8 mouse cellular contexts compared by ENCODE assay signal in genomic region chr2:174760479-174761121, GRCm38 (mm10). TPM values are rescaled to one million over a fixed set of nuclear protein-coding genes. Genes with fewer than 3 reads are reported as not detected.
DNase-seq lines count a peak whose midpoint lies in the region; ATAC-seq and TF ChIP-seq lines count a peak whose summit lies in the region.

Gene Edn3 (plus strand): TSS chr2:174760619.

- no peak for TF ChIP-seq EP300 in ES-Bruce4 (IDR thresholded peaks at IDR 0.05; ENCODE audit: insufficient read depth, low read depth, low read length)

- peak in 1 of 2 experiments; percentile 6 for DNase-seq in adrenal gland, adult 18-20 months (ENCODE audit: low spot score in 2 of 2)
- DNase-seq in forebrain, postnatal 0 days, result no peak
- peak; percentile 56 to 70 for DNase-seq in kidney, postnatal 4 days
- DNase-seq in mesoderm, embryonic 11.5 days (ENCODE audit: low read depth, low spot score), result peak; percentile 33
- DNase-seq in natural killer cell, adult 2 months (ENCODE audit: low spot score in 2 of 2), result no peak
- DNase-seq in thymus, postnatal 25 days, result no peak
- DNase-seq in frontal cortex, postnatal 14 days (ENCODE audit: low spot score in 2 of 2), result no peak

- no peak for ATAC-seq in forebrain, postnatal 0 days

- TF ChIP-seq POLR2A in ES-Bruce4 (IDR thresholded peaks at IDR 0.05; ENCODE audit: insufficient read depth, low read length), result no peak

- 2% methylated on average over 48 of the region's 48 CpGs for WGBS in forebrain, postnatal 0 days

- peak within 1 kb of the TSS; percentile 55 for H3K9ac ChIP-seq in ES-Bruce4 (ENCODE audit: low read depth, poor library complexity, severe bottlenecking)
- H3K9ac ChIP-seq in forebrain, postnatal 0 days, result no peak within 1 kb of the TSS

- H3K9me3 ChIP-seq in ES-Bruce4 (replicated peaks; ENCODE audit: control insufficient read depth, insufficient read depth, low read length, poor library complexity, severe bottlenecking), result no peaks in the 10 kb centered on the region
- H3K9me3 ChIP-seq in forebrain, postnatal 0 days (ENCODE audit: low read length), result no peaks in the 10 kb centered on the region

- no peaks in the 10 kb centered on the region for H3K4me1 ChIP-seq in ES-Bruce4 (ENCODE audit: control insufficient read depth, insufficient read depth, low read length)
- H3K4me1 ChIP-seq in forebrain, postnatal 0 days (ENCODE audit: insufficient read depth), result no peaks in the 10 kb centered on the region

- peak within 1 kb of the TSS; percentile 73 for H3K4me3 ChIP-seq in ES-Bruce4 (ENCODE audit: low read depth, low read length)
- peak within 1 kb of the TSS; percentile 25 for H3K4me3 ChIP-seq in forebrain, postnatal 0 days (ENCODE audit: low read depth, low read length)

- H3K27me3 ChIP-seq in ES-Bruce4 (ENCODE audit: control insufficient read depth, insufficient read depth, low read length, poor library complexity, severe bottlenecking), result no peaks in the 10 kb centered on the region
- peaks cover 12% of the 10 kb centered on the region for H3K27me3 ChIP-seq in forebrain, postnatal 0 days (ENCODE audit: insufficient read depth, low read length)

- no peak within 1 kb of the TSS for H3K27ac ChIP-seq in ES-Bruce4 (ENCODE audit: insufficient read depth, low read length)
- H3K27ac ChIP-seq in forebrain, postnatal 0 days (ENCODE audit: low read depth, low read length), result no peak within 1 kb of the TSS

- no peaks in the 10 kb centered on the region for H3K36me3 ChIP-seq in ES-Bruce4 (ENCODE audit: control insufficient read depth, insufficient read depth, low read length, poor library complexity, severe bottlenecking)
- H3K36me3 ChIP-seq in forebrain, postnatal 0 days (ENCODE audit: insufficient read depth), result no peaks in the 10 kb centered on the region

- peak within 1 kb of the TSS; percentile 54 for H3K4me2 ChIP-seq in forebrain, postnatal 0 days (ENCODE audit: low read depth)

- no peak for TF ChIP-seq CTCF in ES-Bruce4 (IDR thresholded peaks at IDR 0.05; ENCODE audit: low read depth, low read length)
- TF ChIP-seq CTCF in forebrain, postnatal 0 days (IDR thresholded peaks at IDR 0.05; ENCODE audit: low read depth), result no peak

RNA-seq across cellular contexts. Expression of gene Edn3, which starts in this region (rescaled TPM):
- polyA plus RNA-seq in ES-Bruce4 (2011; ENCODE audit: insufficient read depth, insufficient read length, low read depth, missing spikeins), result 0.79 TPM in 1 of 2 replicates, not detected in the other
- 10 to 100 TPM; 18.7 to 20.6 TPM for total RNA-seq in adrenal gland, adult 18-20 months (2021)
- total RNA-seq in forebrain, postnatal 0 days (2014; rRNA removed), result 4.4 and 4.5 TPM in 2 replicates
- polyA plus RNA-seq in forebrain, postnatal 0 days (2015; fragmentation: Nextera tagmentation; extraction: Ambion mirVana), result 5.6 and 7.0 TPM in 2 replicates

Comparison
In these comparisons a context has a peak if more than half of its experiments do, and no peak if none do; other contexts are left out.
1. DNase-seq: peak in kidney, postnatal 4 days (2 of 2) and mesoderm, embryonic 11.5 days (single experiment); none in forebrain, postnatal 0 days (single experiment), natural killer cell, adult 2 months (0 of 2), thymus, postnatal 25 days (single experiment) and frontal cortex, postnatal 14 days (0 of 2).